Mouse (Mus musculus) midbrain, embryonic 13.5 days (tissue): Measurements from ENCODE around the gene Fbxo42. TPM values are rescaled to one million over a fixed set of nuclear protein-coding genes. Genes with fewer than 3 reads are reported as not detected.
A peak's percentile ranks its signal among the peaks of the same experiment; 100 is the strongest.

Experiments
- ATAC-seq: fragments of 200-750 bp; cut with Nextera tagmentation; 2 replicates; pipeline ENCODE4 v1.8.0; 2017; ENCODE audit warnings: mild to moderate bottlenecking, moderate TSS enrichment, moderate library complexity
- H3K27ac ChIP-seq: fragments of 300-500 bp; sonication (generic); 2 replicates; pipeline ENCODE4 v1.5.1; 2015; ENCODE audit warnings: inconsistent platforms, mild to moderate bottlenecking, moderate library complexity
- H3K27me3 ChIP-seq: fragments of 300-500 bp; sonication (generic); 2 replicates; pipeline ENCODE4 v1.6.1; 2015; ENCODE audit warnings: mild to moderate bottlenecking, inconsistent platforms
- H3K36me3 ChIP-seq: fragments of 300-500 bp; sonication (generic); 2 replicates; pipeline ENCODE4 v1.6.1; 2015; ENCODE audit warnings: mild to moderate bottlenecking, inconsistent platforms
- H3K4me1 ChIP-seq: fragments of 300-500 bp; sonication (generic); replicated peaks from 2 replicates; pipeline ENCODE4 v1.6.1; 2015; ENCODE audit warnings: inconsistent platforms
- H3K4me2 ChIP-seq: fragments of 300-500 bp; sonication (generic); replicated peaks from 2 replicates; pipeline ENCODE4 v1.6.1; 2015; ENCODE audit warnings: moderate library complexity, mild to moderate bottlenecking, inconsistent platforms
- H3K4me3 ChIP-seq: fragments of 300-500 bp; sonication (generic); replicated peaks from 2 replicates; pipeline ENCODE4 v1.5.1; 2015; ENCODE audit warnings: mild to moderate bottlenecking, inconsistent platforms
- H3K9ac ChIP-seq: fragments of 300-500 bp; sonication (generic); replicated peaks from 2 replicates; pipeline ENCODE4 v1.6.1; 2015; ENCODE audit warnings: mild to moderate bottlenecking, inconsistent platforms
- H3K9me3 ChIP-seq: fragments of 300-500 bp; sonication (generic); 2 replicates; pipeline ENCODE4 v1.6.1; 2016; ENCODE audit warnings: mild to moderate bottlenecking, inconsistent platforms
- WGBS: fragments of 180-500 bp; shearing (Covaris S2); methylation state at CpG from one replicate; pipeline ENCODE4 v1.1.7; 2015; 5-methylcytosine and 5-hydroxymethylcytosine counted together
- polyA plus RNA-seq: library from polyadenylated mRNA; unstranded; fragments of >200 nt; fragmentation: Nextera tagmentation; extraction: Ambion mirVana; gene quantifications from 2 replicates; pipeline ENCODE4 v1.2.1, GENCODE M21; 2015

Fbxo42 gene
- polyA plus RNA-seq, 1 experiment from 2014 or later = 26.3 TPM

- Histone ChIP-seq H3K36me3 (peaks cover 8% of the 10 kb centered on the region; the same call in 1 of the 2 replicates), H3K27ac (no peak overlapping the region), H3K4me2 (peak overlapping the region; percentile 52), H3K4me1 (peaks cover 22% of the 10 kb centered on the region), H3K27me3 (no peaks in the 10 kb centered on the region), H3K4me3 (peak overlapping the region; percentile 33), H3K9me3 (no peaks in the 10 kb centered on the region), H3K9ac (no peak overlapping the region)
- ATAC-seq = 0 out of 2 replicates have a peak, but pooled peaks have one; percentile 37
- 76% methylated on average over 14 of the region's 14 CpGs for WGBS
Observed at GRCm38 (mm10) chr4:141210524-141211219, 63.0 kb downstream of the Fbxo42 start.

DNA sequence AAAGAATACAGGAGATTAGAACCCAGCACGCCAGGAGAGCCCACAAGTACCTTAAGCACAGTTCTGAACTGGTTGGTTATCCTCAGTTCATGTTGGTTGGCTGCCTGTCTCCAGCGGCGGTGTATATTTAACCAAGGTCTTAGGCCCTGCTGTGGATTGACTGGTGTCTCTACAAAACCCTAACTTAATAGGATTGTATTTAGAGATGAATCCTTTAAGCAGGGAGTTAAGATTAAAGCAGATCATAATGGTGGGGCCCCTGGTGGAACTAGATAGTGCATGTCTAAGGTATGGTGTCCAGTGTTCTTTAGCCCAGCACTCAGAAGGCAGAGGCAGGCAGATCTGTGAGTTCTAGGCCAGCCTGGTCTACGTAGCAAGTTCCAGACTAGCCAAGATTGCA lies 63.9 kb downstream of the Fbxo42 start:
- Histone ChIP-seq H3K9ac (no peak overlapping the region), H3K4me2 (no peak overlapping the region), H3K36me3 (peaks cover 5% of the 10 kb centered on the region; the same call in 1 of the 2 replicates), H3K4me3 (no peak overlapping the region), H3K9me3 (no peaks in the 10 kb centered on the region), H3K27me3 (no peaks in the 10 kb centered on the region), H3K27ac (no peak overlapping the region), H3K4me1 (peaks cover 22% of the 10 kb centered on the region)
- no peak for ATAC-seq
- 98% methylated on average over 4 of the region's 4 CpGs for WGBS

- 78% methylated on average over 9 of the region's 9 CpGs for WGBS
- peak; percentile 2; the same call in 1 of the 2 replicates for ATAC-seq
- H3K36me3 ChIP-seq = no peaks in the 10 kb centered on the region
- no peaks in the 10 kb centered on the region for H3K27me3 ChIP-seq
- no peak overlapping the region for H3K4me3 ChIP-seq
- no peaks in the 10 kb centered on the region for H3K9me3 ChIP-seq
- H3K4me1 ChIP-seq = peaks cover 22% of the 10 kb centered on the region
- no peak overlapping the region for H3K27ac ChIP-seq
- H3K4me2 ChIP-seq = 0 out of 2 replicates have a peak overlapping the region, but pooled peaks have one; percentile 90
- no peak overlapping the region for H3K9ac ChIP-seq
Observed at GRCm38 (mm10) chr4:141212892-141213291, 65.2 kb downstream of the Fbxo42 start.

DNA sequence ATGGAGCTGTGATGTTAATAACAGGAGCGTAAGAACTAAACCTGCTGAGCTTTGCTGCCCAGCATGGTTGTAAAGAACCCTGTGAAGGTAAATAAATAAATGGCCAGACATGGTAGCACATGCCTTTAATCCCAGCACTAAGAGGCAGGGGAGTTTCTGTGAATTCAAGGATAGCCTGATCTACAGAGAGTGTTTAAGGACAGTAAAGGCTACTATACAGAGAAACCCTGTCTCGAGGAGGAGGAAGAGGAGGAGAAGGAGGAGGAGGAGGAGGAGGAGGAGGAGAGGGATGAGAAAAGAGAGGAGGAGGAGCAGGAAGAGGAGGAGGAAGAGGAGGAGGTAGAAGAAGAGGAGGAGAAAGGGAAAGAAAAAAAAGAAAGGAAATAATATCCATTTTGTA lies 65.6 kb downstream of the Fbxo42 start:
- Histone ChIP-seq H3K9ac (no peak overlapping the region), H3K4me3 (peak overlapping the region; percentile 59), H3K4me2 (peak overlapping the region; percentile 90), H3K4me1 (peaks cover 22% of the 10 kb centered on the region), H3K9me3 (no peaks in the 10 kb centered on the region), H3K36me3 (no peaks in the 10 kb centered on the region), H3K27me3 (no peaks in the 10 kb centered on the region), H3K27ac (peak overlapping the region; percentile 64; the same call in 1 of the 2 replicates)
- ATAC-seq = peak; percentile 57; the same call in 1 of the 2 replicates
- WGBS = 30% methylated on average over 2 of the region's 2 CpGs

GRCm38 (mm10) chr4:141213770-141214336 lies 66.1 kb downstream of the Fbxo42 start, which contains the start of gene Rsg1:
TSS of gene Rsg1 (plus strand) at chr4:141213956.
- Histone ChIP-seq H3K4me3 (peak within 1 kb of the TSS; percentile 59), H3K36me3 (0 out of 2 replicates have a peak, but pooled peaks cover 3% of the 10 kb centered on the region), H3K4me1 (peaks cover 22% of the 10 kb centered on the region), H3K27me3 (no peaks in the 10 kb centered on the region), H3K4me2 (peak within 1 kb of the TSS; percentile 90), H3K27ac (peak within 1 kb of the TSS; percentile 64; the same call in 1 of the 2 replicates), H3K9ac (peak within 1 kb of the TSS; percentile 74), H3K9me3 (no peaks in the 10 kb centered on the region)
- ATAC-seq = peak; percentile 77
- under 1% methylated on average over 24 of the region's 24 CpGs for WGBS

DNA sequence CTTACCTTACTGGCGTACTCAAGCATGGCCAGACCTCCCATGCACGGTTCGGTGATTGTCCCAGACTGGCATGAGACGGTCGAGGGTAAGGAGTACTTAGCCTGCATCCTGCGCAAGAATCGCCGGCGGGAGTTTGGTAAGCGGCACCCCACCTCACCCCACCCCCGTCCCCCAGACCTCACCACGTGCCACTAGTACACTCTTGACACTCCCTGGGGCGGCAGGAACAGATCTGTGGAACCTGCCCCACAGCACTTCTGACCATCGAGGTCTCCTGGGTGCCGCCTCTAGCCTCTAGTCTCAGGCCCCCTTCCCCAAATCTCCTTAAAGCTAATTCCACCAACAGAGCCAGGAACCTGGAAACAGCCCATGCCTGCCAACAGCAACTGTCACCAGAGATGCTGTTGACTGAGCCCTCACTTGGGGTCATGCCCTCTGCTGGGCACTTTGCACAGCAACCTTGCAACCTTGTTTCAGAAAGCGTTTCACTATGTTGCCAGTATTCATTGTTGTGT lies 66.7 kb downstream of the Fbxo42 start:
- H3K9ac ChIP-seq = peak overlapping the region; percentile 74
- H3K27me3 ChIP-seq = no peaks in the 10 kb centered on the region
- 2% methylated on average over 16 of the region's 16 CpGs for WGBS
- H3K9me3 ChIP-seq = no peaks in the 10 kb centered on the region
- H3K4me2 ChIP-seq = peak overlapping the region; percentile 90
- peaks cover 22% of the 10 kb centered on the region for H3K4me1 ChIP-seq
- H3K36me3 ChIP-seq = 0 out of 2 replicates have a peak, but pooled peaks cover 3% of the 10 kb centered on the region
- no peak overlapping the region for H3K27ac ChIP-seq
- peak overlapping the region; percentile 59 for H3K4me3 ChIP-seq
- peak; percentile 77 for ATAC-seq

DNA sequence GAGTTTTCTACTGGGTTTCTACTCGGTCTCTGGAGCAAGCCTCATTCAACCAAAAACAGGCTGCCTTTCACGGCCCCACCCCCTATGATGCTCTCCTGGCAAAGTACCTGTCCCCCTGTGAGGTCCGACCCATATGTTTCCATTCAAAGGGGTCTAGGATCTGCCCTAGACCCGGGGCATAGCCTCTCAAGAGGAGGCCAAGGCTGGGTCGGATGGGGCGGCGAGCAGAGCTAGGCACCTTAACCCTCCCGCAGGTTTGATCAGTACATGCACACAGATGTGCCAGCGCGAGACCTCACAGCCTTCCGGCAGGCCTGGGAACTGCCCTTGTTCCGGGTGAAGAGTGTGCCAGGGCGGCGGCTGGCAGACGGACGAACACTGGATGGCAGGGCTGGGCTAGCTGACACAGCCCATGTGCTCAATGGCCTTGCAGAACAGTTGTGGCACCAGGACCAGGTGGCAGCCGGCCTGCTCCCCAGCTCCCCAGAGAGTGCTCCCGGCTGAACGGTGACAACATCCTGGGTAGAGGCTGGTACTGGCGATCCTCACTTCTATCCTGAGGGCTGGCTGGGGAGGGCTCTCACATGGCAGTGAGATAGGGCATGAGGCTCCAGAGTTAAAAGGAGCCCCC lies 72.0 kb downstream of the Fbxo42 start:
- H3K4me1 ChIP-seq = peaks cover 3% of the 10 kb centered on the region
- H3K9me3 ChIP-seq = no peaks in the 10 kb centered on the region
- no peak overlapping the region for H3K27ac ChIP-seq
- H3K4me2 ChIP-seq = no peak overlapping the region
- no peak overlapping the region for H3K4me3 ChIP-seq
- WGBS = 91% methylated on average over 20 of the region's 20 CpGs
- H3K36me3 ChIP-seq = peaks cover 17% of the 10 kb centered on the region
- no peak overlapping the region for H3K9ac ChIP-seq
- no peaks in the 10 kb centered on the region for H3K27me3 ChIP-seq
- ATAC-seq = 0 out of 2 replicates have a peak, but pooled peaks have one; percentile 20

DNA sequence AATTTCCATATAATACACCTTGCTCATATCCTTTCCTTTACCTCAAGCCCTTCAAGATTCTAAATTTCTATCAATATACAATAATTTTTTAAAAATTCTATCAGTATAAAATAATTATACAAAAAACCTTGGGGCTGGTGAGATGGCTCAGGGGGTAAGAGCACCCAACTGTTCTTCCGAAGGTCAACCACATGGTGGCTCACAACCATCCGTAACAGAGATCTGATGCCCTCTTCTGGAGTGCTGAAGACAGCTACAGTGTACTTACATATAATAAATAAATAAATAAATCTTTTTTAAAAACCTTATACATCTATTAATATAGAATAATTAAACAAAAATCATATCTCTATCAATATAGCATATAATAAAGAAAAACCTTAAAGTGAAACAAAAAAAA lies 74.1 kb downstream of the Fbxo42 start:
- no peaks in the 10 kb centered on the region for H3K4me1 ChIP-seq
- no peaks in the 10 kb centered on the region for H3K9me3 ChIP-seq
- no peak overlapping the region for H3K27ac ChIP-seq
- no peak overlapping the region for H3K4me2 ChIP-seq
- WGBS = 82% methylated on average over 2 of the region's 2 CpGs
- H3K9ac ChIP-seq = no peak overlapping the region
- H3K36me3 ChIP-seq = peaks cover 17% of the 10 kb centered on the region
- no peaks in the 10 kb centered on the region for H3K27me3 ChIP-seq
- ATAC-seq = no peak
- no peak overlapping the region for H3K4me3 ChIP-seq

GRCm38 (mm10) chr4:141222752-141223151 lies 75.0 kb downstream of the Fbxo42 start:
- WGBS = 95% methylated on average over 5 of the region's 5 CpGs
- H3K27ac ChIP-seq = no peak overlapping the region
- H3K4me1 ChIP-seq = no peaks in the 10 kb centered on the region
- no peak overlapping the region for H3K4me3 ChIP-seq
- peaks cover 17% of the 10 kb centered on the region for H3K36me3 ChIP-seq
- no peak overlapping the region for H3K9ac ChIP-seq
- H3K4me2 ChIP-seq = no peak overlapping the region
- no peak for ATAC-seq
- no peaks in the 10 kb centered on the region for H3K9me3 ChIP-seq
- no peaks in the 10 kb centered on the region for H3K27me3 ChIP-seq

DNA sequence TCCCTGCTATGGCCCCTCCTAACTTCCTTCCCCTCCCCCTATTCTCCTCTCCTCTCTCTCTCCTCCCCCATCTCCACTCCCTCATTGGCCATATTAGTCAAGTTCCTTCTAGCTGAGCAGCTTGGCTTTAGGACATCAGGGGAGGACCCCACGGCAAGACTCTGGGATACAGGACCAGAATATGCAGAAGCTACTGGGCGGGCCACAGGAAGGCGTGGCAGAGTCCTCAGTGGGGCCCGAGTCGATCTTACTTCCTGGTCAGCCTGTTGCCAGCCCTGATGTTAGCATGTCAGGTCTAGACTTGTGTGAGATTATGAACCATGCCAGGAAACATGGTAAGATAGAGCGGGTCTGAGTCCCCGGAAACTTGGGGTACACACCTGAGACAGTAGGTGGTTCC lies 81.0 kb downstream of the Fbxo42 start:
- ATAC-seq = no peak
- no peak overlapping the region for H3K4me3 ChIP-seq
- H3K4me2 ChIP-seq = no peak overlapping the region
- no peaks in the 10 kb centered on the region for H3K36me3 ChIP-seq
- no peak overlapping the region for H3K9ac ChIP-seq
- no peaks in the 10 kb centered on the region for H3K4me1 ChIP-seq
- 90% methylated on average over 7 of the region's 7 CpGs for WGBS
- no peaks in the 10 kb centered on the region for H3K9me3 ChIP-seq
- H3K27me3 ChIP-seq = no peaks in the 10 kb centered on the region
- H3K27ac ChIP-seq = no peak overlapping the region

GRCm38 (mm10) chr4:141233196-141233595 lies 85.5 kb downstream of the Fbxo42 start:
- peaks cover 22% of the 10 kb centered on the region for H3K27me3 ChIP-seq
- WGBS = 91% methylated on average over 4 of the region's 4 CpGs
- ATAC-seq = no peak
- H3K4me1 ChIP-seq = no peaks in the 10 kb centered on the region
- no peak overlapping the region for H3K27ac ChIP-seq
- H3K36me3 ChIP-seq = no peaks in the 10 kb centered on the region
- no peaks in the 10 kb centered on the region for H3K9me3 ChIP-seq
- no peak overlapping the region for H3K9ac ChIP-seq
- no peak overlapping the region for H3K4me2 ChIP-seq
- no peak overlapping the region for H3K4me3 ChIP-seq
